Mouse (Mus musculus) gastrocnemius, postnatal 10 days (tissue): ENCODE measurements around the gene Patl2. TPM values are rescaled to one million over a fixed set of nuclear protein-coding genes. Genes with fewer than 3 reads are reported as not detected.
"Not testable (repeated sequence)": the region's sequence is repeated elsewhere in the genome, so short reads cannot be mapped to it uniquely, and the experiment has no call there.

Experiments
- DNase-seq: peaks from one replicate; pipeline ENCODE4 v3.0.0; 2021; ENCODE audit warnings: mixed read lengths
- long read RNA-seq, 2 experiments: library from polyadenylated mRNA; stranded (forward); transcript quantifications; one replicate each; pipeline ENCODE4 v2.0.0; 2021
- total RNA-seq, 2 experiments: library from RNA; stranded (reverse); gene quantifications; 2 replicates each; pipeline ENCODE4 v1.2.3; 2021

Gene Patl2
- total RNA-seq: not detected
- long read RNA-seq, experiment 1: 0 reads
- long read RNA-seq, experiment 2: 0 reads

GRCm38 (mm10) chr2:122186106-122186505, at the start of gene Patl2, which contains the start of gene Terb2:
TSS of gene Patl2 (minus strand) at chr2:122186189.
TSS of gene Terb2 (plus strand) at chr2:122186272.
- DNase-seq: no peak

- DNase-seq: no peak
These were observed 49.4 kb upstream of the Patl2 start for GRCm38 (mm10) chr2:122235425-122235824.

- DNase-seq: peak; percentile 75
These were observed 48.8 kb upstream of the Patl2 start, which contains the start of gene Sord for GRCm38 (mm10) chr2:122234611-122235288. TSS of gene Sord (plus strand) at chr2:122234749.

GRCm38 (mm10) chr2:122233759-122234557, 48.0 kb upstream of the Patl2 start:
- peak; percentile 13 for DNase-seq

GRCm38 (mm10) chr2:122233341-122233740, 47.4 kb upstream of the Patl2 start:
- DNase-seq: no peak

DNA sequence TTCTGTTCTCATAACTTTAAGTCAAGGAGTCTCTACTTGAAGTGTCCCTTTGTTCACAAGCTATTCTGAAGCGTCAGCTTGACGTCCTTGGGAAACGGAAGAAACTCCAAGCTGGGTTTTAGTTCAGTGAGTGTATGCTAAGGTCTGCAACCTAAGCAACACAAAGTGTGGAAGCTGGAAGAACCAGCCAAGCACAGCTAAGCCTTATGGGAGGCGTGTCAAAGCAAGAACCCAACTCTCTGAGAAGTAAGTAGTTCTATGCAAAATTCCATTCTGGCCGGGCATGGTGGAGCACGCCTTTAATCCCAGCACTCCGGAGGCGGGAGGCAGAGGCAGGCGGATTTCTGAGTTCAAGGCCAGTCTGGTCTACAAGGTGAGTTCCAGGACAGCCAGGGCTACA, 45.6 kb upstream of the Patl2 start:
- no peak for DNase-seq

GRCm38 (mm10) chr2:122230395-122230794, 44.4 kb upstream of the Patl2 start:
- no peak for DNase-seq

DNA sequence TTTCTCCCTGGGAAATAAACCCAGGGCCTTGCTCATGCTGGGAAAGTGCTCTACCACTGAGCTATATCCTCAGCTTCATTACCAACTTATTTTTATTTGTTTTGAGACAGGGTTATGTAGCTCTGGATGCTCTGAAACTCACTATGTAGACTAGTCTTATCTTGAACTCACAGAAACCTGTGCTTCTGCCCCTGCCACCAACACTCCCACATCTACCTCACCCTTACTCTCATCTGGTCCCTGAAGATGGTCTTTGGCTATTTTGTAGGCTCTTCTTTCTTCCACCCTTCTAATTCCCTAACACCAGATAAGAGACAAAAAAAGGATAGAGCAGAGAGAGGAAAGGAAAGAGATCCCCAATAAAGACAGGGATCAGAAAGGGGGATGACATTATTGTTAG, 37.7 kb upstream of the Patl2 start:
- no peak for DNase-seq

GRCm38 (mm10) chr2:122222272-122222671, 36.3 kb upstream of the Patl2 start:
- no peak for DNase-seq

- DNase-seq: no peak
These were observed 35.8 kb upstream of the Patl2 start for GRCm38 (mm10) chr2:122221798-122222197.

DNA sequence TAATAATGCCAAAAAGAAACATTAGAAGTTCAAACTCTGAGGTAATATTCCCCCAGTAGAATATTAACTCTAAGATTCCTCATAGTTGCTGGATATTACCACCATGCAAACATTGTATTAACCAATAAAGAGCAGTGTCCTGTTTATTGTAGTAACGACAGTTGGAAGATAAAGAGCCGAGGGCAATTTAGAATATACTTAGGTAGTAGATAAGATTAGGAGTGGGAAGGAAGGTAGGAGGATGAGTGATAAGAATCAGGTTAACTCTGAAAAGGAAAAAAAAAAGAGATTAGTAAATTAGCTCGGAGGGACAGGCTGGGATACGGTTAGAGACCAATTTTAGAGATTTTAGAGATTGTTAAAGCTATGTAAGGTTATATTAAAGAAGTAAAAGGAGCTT, 35.4 kb upstream of the Patl2 start:
- DNase-seq: no peak

DNA sequence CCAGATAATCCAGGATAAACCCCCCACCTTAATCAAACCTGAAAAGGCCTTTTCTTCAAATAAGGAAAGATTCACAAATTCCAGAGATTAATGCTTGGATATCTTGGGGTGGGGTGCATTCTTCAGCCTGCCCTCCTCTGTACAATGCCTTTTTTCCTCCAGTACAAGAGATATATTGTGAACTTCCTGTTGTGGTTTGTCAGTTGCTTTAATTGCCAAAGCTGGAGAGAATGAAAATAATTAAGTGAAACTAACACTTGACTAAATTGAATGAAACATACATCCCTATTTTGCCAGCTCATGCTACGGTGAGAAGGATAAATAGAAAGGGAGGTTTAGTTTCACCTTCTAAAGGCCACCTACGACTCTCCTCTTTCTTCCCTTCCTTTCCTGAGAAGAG, 32.2 kb upstream of the Patl2 start:
- no peak for DNase-seq

GRCm38 (mm10) chr2:122217075-122217474, 31.1 kb upstream of the Patl2 start:
- not testable (repeated sequence) for DNase-seq

- no peak for DNase-seq
These were observed 24.7 kb upstream of the Patl2 start for GRCm38 (mm10) chr2:122210534-122211228.

DNA sequence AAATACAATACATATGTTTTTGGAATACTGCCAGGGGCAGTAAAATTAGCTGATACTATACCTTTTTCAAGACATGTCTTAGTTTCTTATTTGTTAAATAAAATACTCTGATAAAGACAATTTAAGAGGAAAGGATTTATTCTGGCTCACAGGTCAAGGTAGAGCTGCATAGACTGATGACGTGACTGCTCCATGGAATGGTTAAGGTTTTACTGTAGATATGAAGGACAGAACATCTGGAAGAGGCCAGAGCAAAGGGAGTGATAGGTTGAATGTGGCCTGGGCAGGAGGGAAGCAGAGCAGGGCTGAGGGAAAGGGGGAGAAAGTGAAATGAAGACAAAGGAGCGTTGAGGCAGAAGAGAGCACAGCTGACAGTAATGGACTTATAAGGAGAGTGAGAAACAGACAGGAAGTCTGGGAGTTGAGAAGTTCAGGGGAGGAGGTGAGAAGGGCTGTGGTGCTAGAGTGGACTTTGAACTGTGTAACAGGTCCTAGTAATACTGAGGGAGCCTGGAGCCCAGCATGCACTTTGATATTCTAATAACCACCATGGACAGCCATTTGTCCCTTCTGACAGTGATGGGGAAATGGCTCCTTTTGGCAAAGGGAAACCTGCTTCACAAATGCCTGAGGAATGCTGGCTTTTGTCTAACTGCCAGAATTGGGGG, 20.6 kb upstream of the Patl2 start:
- DNase-seq: no peak

DNA sequence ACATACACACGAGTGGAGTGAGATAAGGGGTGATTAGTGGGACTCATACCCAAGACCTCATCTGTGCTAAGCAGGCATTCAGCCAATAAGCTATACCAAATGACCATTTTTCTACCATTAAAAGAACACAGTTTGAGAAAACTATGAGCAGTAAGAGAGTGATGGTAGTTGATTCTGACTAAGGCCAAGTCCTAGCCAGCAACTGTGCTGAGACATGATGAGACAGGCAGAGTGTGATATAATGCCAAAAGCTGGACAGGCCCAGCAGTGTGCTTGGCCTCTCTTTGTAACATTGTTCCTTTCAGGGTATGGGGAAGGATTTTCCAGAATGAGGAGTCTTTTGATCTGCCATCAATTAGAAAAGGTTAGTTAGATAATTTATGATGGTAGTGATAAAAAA, 15.5 kb upstream of the Patl2 start:
- no peak for DNase-seq

- no peak for DNase-seq
These were observed 8.5 kb upstream of the Patl2 start for GRCm38 (mm10) chr2:122194509-122194929.

DNA sequence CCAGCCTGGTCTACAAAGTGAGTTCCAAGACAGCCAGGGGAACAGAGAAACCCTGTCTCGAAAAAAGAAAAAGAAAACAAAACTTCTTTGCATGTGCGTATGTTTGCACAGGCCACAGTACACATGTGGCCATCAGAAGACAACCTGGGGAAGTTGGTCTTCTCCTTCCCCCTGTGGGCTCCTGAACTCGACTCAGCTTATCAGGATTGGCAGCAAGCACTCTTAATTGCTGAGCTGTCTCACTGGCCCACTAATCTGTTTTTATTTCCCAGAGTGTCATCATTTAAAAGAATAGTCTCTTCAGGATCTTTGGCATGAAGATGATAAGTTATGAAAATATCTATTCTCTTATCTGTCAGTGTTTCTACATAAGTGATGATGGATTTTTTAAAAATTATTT, 5.9 kb upstream of the Patl2 start:
- no peak for DNase-seq

- DNase-seq: no peak
These were observed 762 bp upstream of the Patl2 start for GRCm38 (mm10) chr2:122186751-122187150.

DNA sequence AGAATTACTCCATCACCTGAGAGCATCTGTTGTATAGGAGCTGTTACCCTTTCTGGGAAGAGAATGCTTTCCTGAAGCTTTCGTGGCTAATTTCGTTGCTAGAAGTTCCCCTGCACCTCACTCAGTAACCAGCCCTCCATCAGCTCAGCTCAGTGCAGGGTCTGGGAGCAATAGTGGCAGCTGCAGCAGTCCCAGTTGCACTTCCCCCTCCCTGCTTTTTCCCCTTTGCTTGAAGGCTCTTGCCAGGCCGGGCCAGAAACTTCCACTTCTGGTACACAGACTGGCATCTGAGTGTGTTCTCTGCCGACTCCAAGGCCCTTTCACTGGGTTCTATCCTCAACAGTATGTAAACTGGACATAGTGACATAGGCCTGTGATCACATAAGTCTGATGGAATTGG, 903 bp downstream of the Patl2 start:
- DNase-seq: no peak

DNA sequence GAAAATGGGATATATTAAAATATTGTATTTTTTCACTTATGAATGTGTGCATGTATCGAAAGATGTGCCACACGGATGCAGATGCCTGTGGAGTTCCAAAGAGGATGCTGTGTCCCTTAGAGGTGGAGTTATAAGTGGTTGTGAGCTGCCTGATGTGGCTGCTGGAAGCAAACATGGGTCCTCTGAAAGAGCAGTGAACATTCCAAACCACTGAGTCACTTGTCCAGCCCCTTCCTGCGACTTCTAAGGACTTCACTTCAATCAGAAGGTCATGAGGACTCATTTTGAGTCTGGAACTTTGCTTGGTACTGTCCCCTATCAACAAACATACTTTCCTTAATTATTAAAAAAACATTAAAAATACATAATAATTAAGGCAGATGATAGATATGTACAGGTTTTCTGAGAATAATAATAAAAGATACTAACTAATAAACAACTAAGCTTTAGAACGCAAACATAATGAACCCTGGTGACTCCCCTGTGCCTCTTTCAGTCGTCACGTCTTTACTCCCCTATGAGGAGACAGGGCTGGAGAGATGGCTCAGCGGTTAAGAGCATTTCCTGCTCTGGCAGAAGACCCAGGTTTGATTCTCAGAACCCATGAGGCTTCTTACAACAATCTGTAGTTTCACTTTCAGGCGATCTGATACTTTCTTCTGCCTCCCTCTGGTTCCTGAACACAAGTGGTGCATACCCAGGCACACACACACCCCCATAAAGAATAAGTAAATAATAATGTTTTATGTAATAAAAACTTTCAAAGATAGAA, 5.8 kb downstream of the Patl2 start:
- DNase-seq: no peak

DNA sequence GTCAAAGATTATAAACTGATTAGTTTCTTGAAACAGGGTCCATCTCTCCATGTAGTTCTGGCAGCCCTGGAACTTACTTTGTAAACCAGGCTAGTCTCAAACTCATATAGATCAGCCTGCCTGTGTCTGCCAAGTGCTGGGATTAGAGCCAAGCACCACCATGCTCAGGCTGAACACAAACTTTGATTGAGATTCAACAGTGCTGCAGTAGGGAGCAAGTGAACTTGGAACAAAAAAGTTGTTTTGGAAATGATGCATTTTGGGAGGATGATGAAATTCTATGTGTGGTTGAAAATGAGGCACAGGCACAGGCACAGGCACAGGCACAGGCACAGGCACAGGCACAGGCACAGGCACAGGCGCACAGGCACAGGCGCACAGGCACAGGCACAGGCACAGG, 13.8 kb downstream of the Patl2 start:
- no peak for DNase-seq
